Mouse (Mus musculus) liver, postnatal 0 days (tissue): ENCODE measurements at regions not wholly inside any gene's neighbourhood (a gene's known extent, or its start where the extent isn't known, plus 50 kb on each side); places are given as distances from the start of the nearest gene placed in this dataset.

Experiments
- CTCF ChIP-seq: sonication (generic); IDR thresholded peaks from 2 replicates; pipeline ENCODE4 v1.5.1; 2016; ENCODE audit warnings: antibody characterized with exemption, low read depth
- EP300 ChIP-seq: IDR thresholded peaks from 2 replicates; pipeline ENCODE4 v1.6.1; 2016; ENCODE audit warnings: antibody characterized with exemption, low read depth, mild to moderate bottlenecking

DNA sequence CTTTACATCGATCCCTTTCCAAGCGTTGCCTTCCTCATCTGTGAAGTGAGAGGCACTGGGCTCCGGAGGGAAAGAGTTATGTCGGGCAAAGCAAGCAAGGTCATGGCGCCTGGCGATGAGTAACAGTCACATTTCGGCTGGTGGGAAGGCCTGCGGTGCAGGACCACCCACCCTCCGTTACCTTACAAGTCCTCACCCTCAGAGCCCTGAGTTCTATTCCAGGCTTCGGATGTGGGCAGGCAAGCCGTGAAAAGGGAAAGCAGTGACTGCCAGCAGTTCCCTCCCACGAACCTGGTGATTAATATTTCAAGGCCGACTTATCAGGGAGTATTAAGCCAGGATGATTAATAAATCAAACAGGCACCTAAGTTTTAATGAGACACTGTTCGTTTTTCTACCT lies 209.7 kb downstream of the Drd1 start:
- TF ChIP-seq CTCF (no peak), EP300 (no peak)
